ENCODE assay signal across 8 mouse cellular contexts in genomic region chr6:29916530-29917382, GRCm38 (mm10). TPM values are rescaled to one million over a fixed set of nuclear protein-coding genes. Genes with fewer than 3 reads are reported as not detected.
DNase-seq lines count a peak whose midpoint lies in the region; ATAC-seq lines count a peak whose summit lies in the region.

Gene Strip2, plus strand, starts transcription at chr6:29917012.

- H3K9ac ChIP-seq in intestine, embryonic 14.5 days (ENCODE audit: low read length), result peak within 1 kb of the TSS; percentile 45

- H3K36me3 ChIP-seq in intestine, embryonic 14.5 days (ENCODE audit: control insufficient read depth, insufficient read depth, low read length), result no peaks in the 10 kb centered on the region

- peak within 1 kb of the TSS; percentile 60 for H3K4me3 ChIP-seq in intestine, embryonic 14.5 days (ENCODE audit: low read depth, low read length)

- H3K4me1 ChIP-seq in intestine, embryonic 14.5 days (replicated peaks; ENCODE audit: control insufficient read depth, insufficient read depth, low read length), result no peaks in the 10 kb centered on the region; the same call in 1 of the 2 replicates

- under 1% methylated on average over 65 of the region's 67 CpGs for WGBS in intestine, embryonic 14.5 days

- no peak within 1 kb of the TSS for H3K27ac ChIP-seq in intestine, embryonic 14.5 days (ENCODE audit: low read depth)

- DNase-seq in adrenal gland, adult 2 months, result peak; percentile 95
- DNase-seq in embryo, embryonic 11 days, result peak; percentile 97
- peak; percentile 88 for DNase-seq in gastrocnemius, postnatal 25 days
- peak; percentile 97 for DNase-seq in intestine, embryonic 14.5 days (ENCODE audit: low spot score)
- peak; percentile 88 to 96 for DNase-seq in left cerebral cortex, postnatal 10 days (ENCODE audit: extremely low spot score in 1 of 2, low spot score in 2 of 2)
- peak; percentile 94 to 96 for DNase-seq in right cerebral cortex, postnatal 10 days (ENCODE audit: low spot score in 2 of 2)
- DNase-seq in urinary bladder, postnatal 14 days (ENCODE audit: low spot score), result peak; percentile 93

- intact Hi-C loops in left cerebral cortex, postnatal 10 days (cut with DNase I), result loop anchor here (5.0 kb wide), 1 partner anchor 131 kb away; the partner anchor contains the start of gene Nrf1

- no peaks in the 10 kb centered on the region for H3K9me3 ChIP-seq in intestine, embryonic 14.5 days (ENCODE audit: control insufficient read depth, low read length)

- H3K4me2 ChIP-seq in intestine, embryonic 14.5 days (ENCODE audit: low read length), result peak within 1 kb of the TSS; percentile 89

- peaks cover 29% of the 10 kb centered on the region for H3K27me3 ChIP-seq in intestine, embryonic 14.5 days (replicated peaks; ENCODE audit: control insufficient read depth, insufficient read depth, low read length)

- ATAC-seq in intestine, embryonic 14.5 days (replicated peaks; ENCODE audit: low FRiP score, low TSS enrichment, low read depth), result peak; percentile 99
- ATAC-seq in megakaryocyte progenitor cell, adult 5-6 weeks (replicated peaks; ENCODE audit: poor library complexity), result peak; percentile 96

RNA-seq across cellular contexts. Expression of gene Strip2, which starts in this region (rescaled TPM):
- total RNA-seq in adrenal gland, adult 2 months (2021), result 1 to 10 TPM; 1.1 to 1.7 TPM
- 0.22 and 0.31 TPM in 2 replicates for polyA plus RNA-seq in adrenal gland, adult 2 months (2012; rRNA removed)
- total RNA-seq in gastrocnemius, postnatal 25 days (2021), result under 1 TPM; 0.94 to 1.00 TPM
- 0.47 and 0.64 TPM in 2 replicates for polyA plus RNA-seq in intestine, embryonic 14.5 days (2014; fragmentation: Nextera tagmentation; extraction: Ambion mirVana)
- 10 to 100 TPM in 1 of 2 experiments, 1 to 10 TPM in 1; 9.6 to 13.1 TPM for total RNA-seq in left cerebral cortex, postnatal 10 days (2021)
- 0.30 and 0.54 TPM in 2 replicates for total RNA-seq in megakaryocyte progenitor cell, adult 5-6 weeks (2015)
- 0.17 and 0.30 TPM in 2 replicates for total RNA-seq in megakaryocyte progenitor cell, adult 5-6 weeks (2017)

Comparison
In these comparisons a context has a peak if more than half of its experiments do, and no peak if none do; other contexts are left out.
1. Peak in DNase-seq in gastrocnemius, postnatal 25 days; RNA of the gene not detected or under 1 TPM.
2. Peak in DNase-seq, ATAC-seq, H3K4me3 ChIP-seq, H3K9ac ChIP-seq and H3K4me2 ChIP-seq in intestine, embryonic 14.5 days; RNA of the gene not detected or under 1 TPM.
3. Peak in ATAC-seq in megakaryocyte progenitor cell, adult 5-6 weeks; RNA of the gene not detected or under 1 TPM.